Mouse (Mus musculus): ENCODE measurements around the gene Atp6v0a4.

DNA sequence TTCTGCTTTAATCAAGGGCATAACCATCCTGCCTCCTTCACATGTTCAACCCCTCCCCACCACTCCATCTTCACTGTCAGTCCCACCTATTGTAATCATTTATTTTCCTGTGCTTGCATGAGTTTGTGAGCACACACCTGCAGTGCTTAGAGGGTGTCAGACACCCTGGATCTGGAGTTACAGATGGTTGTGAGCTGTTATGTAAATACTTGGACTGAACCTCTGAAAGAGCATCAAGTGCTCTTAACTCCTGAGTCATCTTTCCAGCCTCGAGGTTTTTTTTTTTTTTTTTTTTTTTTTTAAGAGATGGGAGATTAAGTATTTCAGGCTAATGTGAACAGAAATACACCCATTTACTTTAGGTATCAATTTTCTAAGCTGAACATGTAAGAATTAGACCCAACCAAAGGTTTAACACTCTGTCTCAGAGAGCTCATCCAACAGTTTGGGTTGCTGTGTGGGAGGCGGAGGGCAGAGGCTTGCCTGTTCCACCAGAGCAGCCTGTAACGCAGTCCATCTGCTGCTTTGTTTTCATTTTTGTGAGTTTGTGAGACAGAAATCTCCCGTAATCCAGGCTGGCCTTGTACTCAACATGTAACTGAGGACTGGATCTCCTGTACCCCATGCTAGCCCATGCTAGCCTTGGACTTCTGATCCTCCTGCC is 8.1 kb downstream of the Atp6v0a4 start:
- no peak for TF ChIP-seq CHD2 (IDR thresholded peaks at IDR 0.05; ENCODE audit: low read depth, low read length)
- no peak for TF ChIP-seq MAFK (IDR thresholded peaks at IDR 0.05; ENCODE audit: insufficient read depth, low read depth, low read length)
- TF ChIP-seq HCFC1 (IDR thresholded peaks at IDR 0.05; ENCODE audit: borderline replicate concordance, insufficient read depth, low read length) = no peak
- no peak for TF ChIP-seq ZC3H11A (IDR thresholded peaks at IDR 0.05; ENCODE audit: borderline replicate concordance, low read depth, low read length)
- TF ChIP-seq ZNF384 (IDR thresholded peaks at IDR 0.05; ENCODE audit: low read depth, low read length) = no peak

All from ES-E14 (cell line).